Mouse (Mus musculus): ENCODE results near the gene Foxg1. TPM values are rescaled to one million over a fixed set of nuclear protein-coding genes. Genes with fewer than 3 reads are reported as not detected.
A peak's percentile ranks its signal among the peaks of the same experiment; 100 is the strongest.

The Foxg1 gene
- polyA plus RNA-seq, 1 experiment from 2014 or later = 40.4 TPM

DNA sequence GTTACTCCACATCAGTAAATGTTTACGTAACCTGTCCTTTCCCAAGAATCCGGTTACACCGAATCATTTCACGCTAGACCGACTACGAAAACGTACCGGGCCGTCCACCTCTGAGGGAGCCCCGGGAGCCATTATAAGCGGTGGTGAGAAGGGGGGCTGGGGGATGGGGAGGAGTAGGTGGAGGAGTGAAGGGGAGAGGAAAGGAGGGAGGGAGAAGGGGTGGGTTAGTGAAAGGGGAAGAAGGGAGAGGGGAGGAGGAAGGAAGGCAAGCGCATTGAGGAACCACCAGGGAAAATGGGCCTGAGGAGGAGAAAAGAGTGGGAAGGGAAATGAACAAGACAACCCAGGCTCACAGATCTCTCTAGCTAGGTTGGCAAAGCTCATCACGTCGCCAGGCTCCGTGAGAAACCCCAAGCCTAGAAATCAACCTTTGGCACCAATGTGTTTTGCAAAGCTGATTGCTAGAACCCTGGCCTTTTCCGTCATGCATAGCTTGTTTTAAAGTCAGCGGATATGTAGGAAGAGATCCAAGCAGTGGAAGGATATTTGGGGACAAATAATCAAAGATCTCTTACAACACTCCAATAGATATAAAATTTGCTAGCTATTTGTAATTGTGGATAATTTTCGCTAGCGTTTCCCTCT lies 617 bp upstream of the Foxg1 start:
- peak; percentile 49 for ATAC-seq (replicated peaks; ENCODE audit: low FRiP score)
- under 1% methylated on average over 19 of the region's 19 CpGs for WGBS
- no peaks in the 10 kb centered on the region for H3K36me3 ChIP-seq (ENCODE audit: control insufficient read depth, insufficient read depth, low read length)
- H3K9me3 ChIP-seq (ENCODE audit: control insufficient read depth, low read length) = no peaks in the 10 kb centered on the region
- H3K27me3 ChIP-seq (ENCODE audit: control insufficient read depth, insufficient read depth, low read length) = peaks cover 25% of the 10 kb centered on the region
- H3K4me3 ChIP-seq (ENCODE audit: low read depth, low read length) = peak overlapping the region; percentile 87
- peak overlapping the region; percentile 49 for H3K4me2 ChIP-seq (ENCODE audit: low read depth, low read length, severe bottlenecking)
- H3K9ac ChIP-seq (ENCODE audit: low read length) = peak overlapping the region; percentile 98
- H3K27ac ChIP-seq (ENCODE audit: low read depth, low read length) = peak overlapping the region; percentile 92
- peak; percentile 90 for DNase-seq (ENCODE audit: low spot score)
- H3K4me1 ChIP-seq (replicated peaks; ENCODE audit: control insufficient read depth, insufficient read depth, low read length) = no peaks in the 10 kb centered on the region

DNA sequence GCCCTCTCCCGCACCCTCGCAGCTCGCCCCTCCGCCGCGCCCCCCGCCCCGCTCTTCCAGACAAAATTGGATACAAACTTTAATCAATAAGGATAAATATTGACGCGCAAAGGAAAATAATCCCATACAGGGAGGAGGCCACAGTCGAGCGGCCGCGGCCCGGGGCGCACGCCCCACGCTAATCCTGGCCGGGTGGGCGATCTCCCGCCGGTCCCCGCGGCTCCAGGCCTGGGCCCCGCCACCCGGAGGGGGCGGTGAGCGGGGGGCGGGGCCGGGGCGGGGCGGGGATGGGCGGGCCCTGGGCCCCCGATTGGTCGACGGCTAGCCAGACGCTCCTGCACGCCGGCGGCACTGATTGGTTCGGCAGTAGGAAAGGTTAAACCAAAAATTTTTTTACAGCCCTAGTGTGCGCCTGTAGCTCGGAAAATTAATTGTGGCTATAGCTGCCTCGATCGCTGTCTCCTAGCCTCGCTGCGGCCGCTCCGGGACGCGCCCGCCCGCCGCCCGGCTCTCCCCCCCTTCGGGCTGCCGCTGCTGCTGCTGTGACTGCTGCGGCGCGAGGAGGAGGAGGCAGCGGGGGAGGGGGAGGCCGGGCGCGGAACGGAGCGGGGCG lies 1.2 kb downstream of the Foxg1 start:
- ATAC-seq (replicated peaks; ENCODE audit: low FRiP score) (peak; percentile 92), DNase-seq (ENCODE audit: low spot score) (peak; percentile 94)
- Histone ChIP-seq H3K4me2 (ENCODE audit: low read depth, low read length, severe bottlenecking) (peak overlapping the region; percentile 49), H3K9me3 (ENCODE audit: control insufficient read depth, low read length) (no peaks in the 10 kb centered on the region), H3K36me3 (ENCODE audit: control insufficient read depth, insufficient read depth, low read length) (no peaks in the 10 kb centered on the region), H3K27me3 (ENCODE audit: control insufficient read depth, insufficient read depth, low read length) (peaks cover 19% of the 10 kb centered on the region), H3K4me3 (ENCODE audit: low read depth, low read length) (peak overlapping the region; percentile 87), H3K27ac (ENCODE audit: low read depth, low read length) (peak overlapping the region; percentile 100), H3K4me1 (replicated peaks; ENCODE audit: control insufficient read depth, insufficient read depth, low read length) (no peaks in the 10 kb centered on the region), H3K9ac (ENCODE audit: low read length) (peak overlapping the region; percentile 99)
- WGBS = under 1% methylated on average over 58 of the region's 67 CpGs

DNA sequence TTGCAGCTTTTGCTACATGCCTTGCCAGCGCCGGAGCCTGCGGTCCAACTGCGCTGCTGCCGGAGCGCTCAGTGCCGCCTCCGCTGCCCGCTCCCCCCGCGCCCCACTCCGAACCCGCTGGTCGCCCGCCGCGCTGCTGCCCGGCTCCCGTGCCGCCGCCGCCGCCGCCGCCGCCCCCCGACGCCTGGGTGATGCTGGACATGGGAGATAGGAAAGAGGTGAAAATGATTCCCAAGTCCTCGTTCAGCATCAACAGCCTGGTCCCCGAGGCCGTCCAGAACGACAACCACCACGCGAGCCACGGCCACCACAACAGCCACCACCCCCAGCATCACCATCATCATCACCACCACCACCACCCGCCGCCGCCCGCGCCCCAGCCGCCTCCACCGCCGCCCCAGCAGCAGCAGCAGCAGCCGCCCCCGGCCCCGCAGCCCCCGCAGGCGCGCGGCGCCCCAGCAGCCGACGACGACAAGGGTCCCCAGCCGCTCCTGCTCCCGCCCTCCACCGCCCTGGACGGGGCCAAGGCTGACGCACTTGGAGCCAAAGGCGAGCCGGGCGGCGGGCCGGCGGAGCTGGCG lies 1.9 kb downstream of the Foxg1 start:
- H3K9ac ChIP-seq (ENCODE audit: low read length) = peak overlapping the region; percentile 99
- H3K27ac ChIP-seq (ENCODE audit: low read depth, low read length) = peak overlapping the region; percentile 100
- WGBS = 2% methylated on average over 59 of the region's 66 CpGs

DNA sequence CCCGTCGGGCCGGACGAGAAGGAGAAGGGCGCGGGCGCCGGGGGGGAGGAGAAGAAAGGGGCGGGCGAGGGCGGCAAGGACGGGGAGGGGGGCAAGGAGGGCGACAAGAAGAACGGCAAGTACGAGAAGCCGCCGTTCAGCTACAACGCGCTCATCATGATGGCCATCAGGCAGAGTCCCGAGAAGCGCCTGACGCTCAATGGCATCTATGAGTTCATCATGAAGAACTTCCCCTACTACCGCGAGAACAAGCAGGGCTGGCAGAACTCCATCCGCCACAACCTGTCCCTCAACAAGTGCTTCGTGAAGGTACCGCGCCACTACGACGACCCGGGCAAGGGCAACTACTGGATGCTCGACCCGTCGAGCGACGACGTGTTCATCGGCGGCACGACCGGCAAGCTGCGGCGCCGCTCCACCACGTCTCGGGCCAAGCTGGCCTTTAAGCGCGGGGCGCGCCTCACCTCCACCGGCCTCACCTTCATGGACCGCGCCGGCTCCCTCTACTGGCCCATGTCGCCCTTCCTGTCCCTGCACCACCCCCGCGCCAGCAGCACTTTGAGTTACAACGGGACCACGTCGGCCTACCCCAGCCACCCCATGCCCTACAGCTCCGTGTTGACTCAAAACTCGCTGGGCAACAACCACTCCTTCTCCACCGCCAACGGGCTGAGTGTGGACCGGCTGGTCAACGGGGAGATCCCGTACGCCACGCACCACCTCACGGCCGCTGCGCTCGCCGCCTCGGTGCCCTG lies 2.6 kb downstream of the Foxg1 start, which contains the start of gene Gm43517:
Gene Gm43517, plus strand, starts transcription at position 299 of the 755 bp plus-strand sequence.
- H3K27me3 ChIP-seq (ENCODE audit: control insufficient read depth, insufficient read depth, low read length) = peaks cover 19% of the 10 kb centered on the region

More for the DNA sequence above, 1.9 kb downstream of the Foxg1 start:
- Histone ChIP-seq H3K36me3 (ENCODE audit: control insufficient read depth, insufficient read depth, low read length) (no peaks in the 10 kb centered on the region), H3K27me3 (ENCODE audit: control insufficient read depth, insufficient read depth, low read length) (peaks cover 19% of the 10 kb centered on the region), H3K4me3 (ENCODE audit: low read depth, low read length) (peak overlapping the region; percentile 87), H3K4me2 (ENCODE audit: low read depth, low read length, severe bottlenecking) (peak overlapping the region; percentile 49; the same call in 1 of the 2 replicates), H3K9me3 (ENCODE audit: control insufficient read depth, low read length) (no peaks in the 10 kb centered on the region), H3K4me1 (replicated peaks; ENCODE audit: control insufficient read depth, insufficient read depth, low read length) (no peaks in the 10 kb centered on the region)
- DNase-seq (ENCODE audit: low spot score) = peak; percentile 87
- peak; percentile 13 for ATAC-seq (replicated peaks; ENCODE audit: low FRiP score)

DNA sequence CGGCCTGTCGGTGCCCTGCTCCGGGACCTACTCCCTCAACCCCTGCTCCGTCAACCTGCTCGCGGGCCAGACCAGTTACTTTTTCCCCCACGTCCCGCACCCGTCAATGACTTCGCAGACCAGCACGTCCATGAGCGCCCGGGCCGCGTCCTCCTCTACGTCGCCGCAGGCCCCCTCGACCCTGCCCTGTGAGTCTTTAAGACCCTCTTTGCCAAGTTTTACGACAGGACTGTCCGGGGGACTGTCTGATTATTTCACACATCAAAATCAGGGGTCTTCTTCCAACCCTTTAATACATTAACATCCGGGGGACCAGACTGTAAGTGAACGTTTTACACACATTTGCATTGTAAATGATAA lies 3.2 kb downstream of the Foxg1 start:
- H3K27me3 ChIP-seq (ENCODE audit: control insufficient read depth, insufficient read depth, low read length) = peaks cover 15% of the 10 kb centered on the region
- H3K4me1 ChIP-seq (replicated peaks; ENCODE audit: control insufficient read depth, insufficient read depth, low read length) = no peaks in the 10 kb centered on the region
- H3K9ac ChIP-seq (ENCODE audit: low read length) = peak overlapping the region; percentile 99
- peak overlapping the region; percentile 100 for H3K27ac ChIP-seq (ENCODE audit: low read depth, low read length)
- 0 out of 2 replicates have a peak overlapping the region, but pooled peaks have one; percentile 15 for H3K4me2 ChIP-seq (ENCODE audit: low read depth, low read length, severe bottlenecking)
- no peaks in the 10 kb centered on the region for H3K36me3 ChIP-seq (ENCODE audit: control insufficient read depth, insufficient read depth, low read length)
- ATAC-seq (replicated peaks; ENCODE audit: low FRiP score) (no peak), DNase-seq (ENCODE audit: low spot score) (no peak)
- H3K4me3 ChIP-seq (ENCODE audit: low read depth, low read length) = peak overlapping the region; percentile 87
- no peaks in the 10 kb centered on the region for H3K9me3 ChIP-seq (ENCODE audit: control insufficient read depth, low read length)
- under 1% methylated on average over 23 of the region's 23 CpGs for WGBS

More for the DNA sequence above, 2.6 kb downstream of the Foxg1 start, which contains the start of gene Gm43517:
- Histone ChIP-seq H3K36me3 (ENCODE audit: control insufficient read depth, insufficient read depth, low read length) (no peaks in the 10 kb centered on the region), H3K27ac (ENCODE audit: low read depth, low read length) (peak within 1 kb of the TSS; percentile 100), H3K4me1 (replicated peaks; ENCODE audit: control insufficient read depth, insufficient read depth, low read length) (no peaks in the 10 kb centered on the region), H3K9ac (ENCODE audit: low read length) (peak within 1 kb of the TSS; percentile 99), H3K4me3 (ENCODE audit: low read depth, low read length) (peak within 1 kb of the TSS; percentile 87), H3K4me2 (ENCODE audit: low read depth, low read length, severe bottlenecking) (peak within 1 kb of the TSS; percentile 49; the same call in 1 of the 2 replicates), H3K9me3 (ENCODE audit: control insufficient read depth, low read length) (no peaks in the 10 kb centered on the region)
- DNase-seq (ENCODE audit: low spot score) (peak; percentile 84), ATAC-seq (replicated peaks; ENCODE audit: low FRiP score) (peak; percentile 0; the same call in 1 of the 2 replicates)
- WGBS = under 1% methylated on average over 62 of the region's 75 CpGs

DNA sequence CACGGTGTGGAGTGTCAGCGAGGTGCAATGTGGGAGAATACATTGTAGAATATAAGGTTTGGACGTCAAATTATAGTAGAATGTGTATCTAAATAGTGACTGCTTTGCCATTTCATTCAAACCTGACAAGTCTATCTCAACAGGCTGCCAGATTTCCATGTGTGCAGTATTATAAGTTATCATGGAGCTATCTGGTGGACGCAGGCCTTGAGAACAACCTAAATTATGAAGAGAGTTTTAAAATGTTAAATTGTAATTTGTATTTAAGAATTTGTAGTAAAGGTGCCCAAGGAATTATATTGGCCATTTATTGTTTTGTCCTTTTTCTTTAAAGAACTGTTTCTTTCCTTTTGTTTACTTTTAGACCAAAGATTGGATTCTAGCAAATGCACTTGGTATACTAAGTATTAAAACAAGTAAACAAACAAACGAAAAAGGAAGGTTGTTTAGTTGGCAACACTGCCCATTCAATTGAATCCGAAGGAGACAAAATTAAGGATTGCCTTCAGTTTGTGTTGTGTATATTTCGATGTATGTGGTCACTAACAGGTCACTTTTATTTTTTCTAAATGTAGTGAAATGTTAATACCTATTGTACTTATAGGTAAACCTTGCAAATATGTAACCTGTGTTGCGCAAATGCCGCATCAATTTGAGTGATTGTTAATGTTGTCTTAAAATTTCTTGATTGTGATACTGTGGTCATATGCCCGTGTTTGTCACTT lies 3.8 kb downstream of the Foxg1 start:
- ATAC-seq (replicated peaks; ENCODE audit: low FRiP score) = no peak
- Histone ChIP-seq H3K27me3 (ENCODE audit: control insufficient read depth, insufficient read depth, low read length) (peaks cover 15% of the 10 kb centered on the region), H3K9me3 (ENCODE audit: control insufficient read depth, low read length) (no peaks in the 10 kb centered on the region), H3K4me3 (ENCODE audit: low read depth, low read length) (peak overlapping the region; percentile 87), H3K9ac (ENCODE audit: low read length) (peak overlapping the region; percentile 99), H3K4me2 (ENCODE audit: low read depth, low read length, severe bottlenecking) (peak overlapping the region; percentile 15; the same call in 1 of the 2 replicates), H3K4me1 (replicated peaks; ENCODE audit: control insufficient read depth, insufficient read depth, low read length) (no peaks in the 10 kb centered on the region), H3K36me3 (ENCODE audit: control insufficient read depth, insufficient read depth, low read length) (no peaks in the 10 kb centered on the region), H3K27ac (ENCODE audit: low read depth, low read length) (peak overlapping the region; percentile 100)
- 5% methylated on average over 10 of the region's 10 CpGs for WGBS
- DNase-seq (ENCODE audit: low spot score) = no peak

DNA sequence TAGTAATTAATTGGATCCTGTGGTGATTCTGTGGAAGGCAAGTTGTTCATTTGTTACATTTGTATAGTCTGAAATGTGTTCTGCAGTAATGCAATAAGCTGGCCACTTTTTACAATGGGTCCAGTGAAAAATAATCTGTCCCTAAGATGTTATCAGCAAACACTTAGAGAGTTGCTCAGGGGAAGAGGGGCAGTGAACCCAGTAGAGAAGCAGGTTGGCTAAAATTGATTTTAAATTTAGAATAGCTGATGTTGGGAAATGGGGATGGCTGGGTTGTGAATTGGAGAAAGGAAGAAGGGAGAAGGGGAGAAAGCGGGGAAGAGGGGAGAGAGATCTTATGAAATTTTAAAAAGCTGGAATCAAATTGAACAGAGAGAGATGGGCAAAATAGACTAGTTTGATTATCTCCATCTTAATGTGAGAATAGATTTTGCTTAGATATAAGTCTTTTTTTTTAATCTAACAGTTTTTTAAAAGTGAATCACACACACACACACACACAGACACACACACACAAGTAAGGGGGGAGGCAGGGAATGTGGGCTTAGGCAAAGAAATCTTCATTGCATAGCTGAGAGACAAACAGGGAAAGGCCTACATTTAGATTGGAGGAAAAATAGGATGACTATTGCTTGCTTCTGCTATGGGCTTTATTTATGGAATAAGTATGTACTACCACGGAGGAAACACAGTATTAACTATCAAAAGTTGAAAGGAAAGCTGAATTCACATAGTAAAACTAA lies 5.6 kb downstream of the Foxg1 start:
- ATAC-seq (replicated peaks; ENCODE audit: low FRiP score) (no peak), DNase-seq (ENCODE audit: low spot score) (no peak)
- Histone ChIP-seq H3K9me3 (ENCODE audit: control insufficient read depth, low read length) (no peaks in the 10 kb centered on the region), H3K4me3 (ENCODE audit: low read depth, low read length) (peak overlapping the region; percentile 49), H3K27ac (ENCODE audit: low read depth, low read length) (peak overlapping the region; percentile 83), H3K27me3 (ENCODE audit: control insufficient read depth, insufficient read depth, low read length) (peaks cover 17% of the 10 kb centered on the region), H3K4me1 (replicated peaks; ENCODE audit: control insufficient read depth, insufficient read depth, low read length) (no peaks in the 10 kb centered on the region), H3K36me3 (ENCODE audit: control insufficient read depth, insufficient read depth, low read length) (no peaks in the 10 kb centered on the region), H3K9ac (ENCODE audit: low read length) (peak overlapping the region; percentile 94), H3K4me2 (ENCODE audit: low read depth, low read length, severe bottlenecking) (peak overlapping the region; percentile 47)
- WGBS = 8% methylated on average over 2 of the region's 2 CpGs

Data from forebrain, embryonic 11.5 days (tissue).